Mouse (Mus musculus) neural tube, embryonic 10.5 days (tissue): ENCODE data around the gene Fry.

ENCODE experiments used
- DNase-seq: peaks from one replicate; pipeline ENCODE4 v3.0.0-alpha.2; 2017; ENCODE audit warnings: low spot score; ENCODE audit errors: extremely low spot score

The Fry gene

DNA sequence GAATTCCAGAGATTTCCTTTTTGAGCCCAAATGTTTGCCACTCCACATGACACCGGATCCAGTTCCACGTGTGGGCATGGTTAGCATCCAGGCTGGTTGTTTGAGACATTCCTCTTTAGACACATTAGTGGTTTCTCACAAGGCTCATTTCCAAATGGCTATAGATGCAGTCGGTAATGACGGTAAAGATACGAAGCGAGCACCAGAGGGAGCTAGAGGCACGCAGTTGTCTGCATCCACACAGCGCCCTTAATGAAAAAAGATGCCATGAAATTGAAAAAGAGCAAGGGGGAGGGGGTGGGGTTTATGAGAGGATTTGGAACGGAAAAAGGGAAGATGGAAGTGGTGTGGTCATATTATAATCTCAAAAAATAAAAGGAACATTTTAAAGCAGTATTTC is 50.3 kb downstream of the Fry start:
- peak; percentile 52 for DNase-seq

- no peak for DNase-seq
Observed at GRCm38 (mm10) chr5:150171562-150171961, 53.1 kb downstream of the Fry start.

DNA sequence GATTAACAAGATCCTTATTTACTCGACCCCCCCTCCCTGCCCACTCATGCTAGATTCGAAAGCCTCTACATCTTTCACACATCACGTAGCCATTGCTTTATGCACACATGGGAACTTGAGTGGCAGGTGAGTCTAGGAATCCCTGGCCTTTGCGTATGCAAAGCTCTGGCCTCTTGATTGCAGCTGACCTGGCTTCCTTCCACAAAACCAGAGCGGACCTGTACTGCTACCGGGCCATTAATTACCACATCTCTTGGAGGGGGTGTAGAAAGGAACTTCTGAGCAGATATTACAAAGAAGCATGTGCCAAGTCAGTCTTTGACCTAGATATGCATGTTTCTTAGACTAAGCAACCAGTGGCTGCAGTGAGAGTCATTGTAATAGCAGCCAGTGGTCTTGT is 55.4 kb downstream of the Fry start:
- no peak for DNase-seq

DNA sequence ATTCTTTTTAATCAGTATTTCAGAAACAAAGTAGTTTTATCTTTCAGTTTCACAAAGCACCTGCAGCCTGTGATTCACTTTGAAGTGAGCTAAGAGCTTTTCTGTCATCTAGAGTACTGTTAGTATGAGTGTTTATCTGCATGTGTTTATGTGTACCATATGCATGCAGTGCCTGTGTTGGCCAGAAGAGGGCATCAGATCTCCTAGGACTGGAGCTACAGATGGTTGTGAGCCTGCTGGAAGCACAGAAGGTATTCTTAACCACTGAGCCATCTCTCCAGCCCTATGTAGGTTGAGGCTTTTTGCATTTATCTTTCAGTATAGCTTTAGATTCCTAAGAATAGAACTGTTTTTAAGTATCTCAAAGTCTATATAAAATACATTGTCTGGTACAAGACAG is 56.5 kb downstream of the Fry start:
- no peak for DNase-seq

DNA sequence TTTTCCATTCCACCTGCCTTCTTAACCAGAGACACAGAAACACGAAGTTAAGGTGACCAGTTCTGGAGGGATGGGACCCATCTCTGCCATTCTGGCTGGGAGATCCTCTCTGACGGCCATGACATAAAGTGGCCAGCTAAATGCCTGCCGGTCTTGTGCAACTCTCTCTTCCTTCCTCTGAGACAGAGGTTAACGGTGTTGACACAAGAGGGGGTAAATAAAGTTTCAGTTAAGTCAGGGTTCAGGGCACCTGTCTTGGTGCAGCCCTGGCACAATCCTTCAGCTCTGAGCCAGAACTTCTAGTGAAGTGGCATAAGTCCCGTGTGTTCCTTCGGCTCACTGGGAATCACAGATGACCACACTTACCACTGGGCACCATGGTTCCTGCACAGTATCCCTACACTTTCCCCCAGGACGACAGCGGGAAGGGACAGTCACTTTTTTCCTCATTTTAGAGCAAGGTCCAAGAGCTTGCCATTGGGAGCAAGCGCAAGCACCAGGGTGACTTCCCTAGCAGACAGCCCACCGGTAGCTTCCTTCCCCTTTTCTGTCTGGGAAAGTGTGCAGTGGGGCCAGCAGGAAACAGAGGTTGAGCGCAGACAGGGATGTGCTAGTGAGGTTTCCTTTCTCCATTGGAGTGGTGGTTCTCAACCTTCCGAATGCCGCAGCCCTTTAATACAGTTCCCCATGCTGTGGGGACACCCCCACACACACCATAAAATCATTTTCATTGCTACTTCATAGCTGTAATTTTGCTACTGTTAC is 58.0 kb downstream of the Fry start:
- no peak for DNase-seq

GRCm38 (mm10) chr5:150177757-150178156 is 59.3 kb downstream of the Fry start:
- no peak for DNase-seq

DNA sequence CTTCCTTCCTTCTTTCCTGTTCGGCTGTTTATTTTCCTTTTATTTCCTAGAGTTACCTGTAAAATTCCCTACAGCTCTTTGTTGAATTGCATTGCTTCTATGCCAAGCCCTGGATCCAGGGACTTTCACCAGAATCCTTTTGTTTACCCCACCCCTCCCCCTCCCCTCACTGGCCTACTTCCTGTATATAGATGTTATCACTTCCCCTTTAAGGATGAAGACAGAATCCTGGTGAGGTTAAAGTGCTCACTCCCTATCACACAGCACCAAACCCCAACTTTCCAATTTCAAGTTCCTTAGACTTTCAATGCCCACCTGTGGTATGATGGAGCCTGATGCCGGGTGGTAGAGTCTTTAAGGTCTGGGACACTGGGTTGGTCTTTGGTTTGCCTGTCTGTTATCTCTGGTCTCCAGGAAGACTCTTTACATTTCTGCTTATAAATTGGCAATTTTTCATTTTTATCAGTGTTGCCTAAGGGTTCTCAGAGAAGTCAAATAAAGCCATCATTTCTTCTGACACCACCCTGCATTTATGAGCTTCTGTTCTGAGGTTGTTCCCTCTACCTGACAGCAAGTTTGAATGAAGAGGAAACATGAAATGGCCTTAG is 59.9 kb downstream of the Fry start:
- no peak for DNase-seq

DNA sequence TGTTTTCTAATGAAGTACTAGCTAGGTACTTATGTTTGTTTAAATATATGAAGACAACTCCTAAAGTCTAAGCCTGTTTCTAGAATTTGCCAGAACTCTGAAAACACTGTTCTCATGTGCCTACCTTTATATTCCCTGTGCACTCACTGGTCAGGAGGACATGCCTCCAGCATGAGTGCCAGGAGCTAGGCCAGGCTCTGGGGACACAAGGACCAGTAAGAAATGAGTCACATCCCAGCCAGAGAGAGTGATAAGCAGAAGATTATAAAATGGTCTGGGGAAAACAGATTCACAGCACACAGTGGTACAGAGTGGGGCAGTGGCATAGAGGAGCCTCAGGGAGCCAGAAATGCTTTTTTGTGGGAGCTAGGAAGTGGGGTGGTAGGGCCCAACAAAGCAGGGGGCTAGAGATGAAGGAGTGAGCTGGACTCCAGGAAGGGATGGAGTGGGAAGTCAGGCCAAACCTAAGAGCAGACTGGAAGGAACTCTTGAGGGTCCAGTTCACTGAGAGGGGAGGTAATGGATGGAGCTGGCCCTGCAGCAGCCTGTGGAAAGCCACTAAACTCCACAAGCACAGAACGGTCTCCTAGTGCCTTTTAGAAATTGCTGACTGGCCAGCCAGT is 62.7 kb downstream of the Fry start:
- no peak for DNase-seq

GRCm38 (mm10) chr5:150184959-150185358 is 66.5 kb downstream of the Fry start:
- no peak for DNase-seq

DNA sequence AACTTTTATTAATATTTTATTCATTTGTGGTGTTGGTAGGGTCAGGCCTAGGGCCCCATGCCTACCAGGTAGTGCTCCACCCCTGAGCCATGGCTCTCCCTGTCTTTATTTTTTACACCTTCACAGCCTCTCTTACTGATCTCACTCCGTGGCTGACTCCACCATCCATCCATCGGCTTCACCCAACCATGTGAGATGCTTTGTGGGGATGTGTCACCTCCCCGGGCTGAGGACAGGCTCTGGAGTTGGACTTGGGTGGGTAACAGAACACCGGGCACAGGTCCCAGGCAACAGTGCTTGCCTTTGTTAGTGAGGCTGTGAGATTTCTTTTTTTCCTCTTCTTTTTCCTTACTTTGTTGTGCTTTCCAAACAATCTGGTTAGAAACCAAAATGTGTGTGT is 67.7 kb downstream of the Fry start:
- DNase-seq, result no peak

DNA sequence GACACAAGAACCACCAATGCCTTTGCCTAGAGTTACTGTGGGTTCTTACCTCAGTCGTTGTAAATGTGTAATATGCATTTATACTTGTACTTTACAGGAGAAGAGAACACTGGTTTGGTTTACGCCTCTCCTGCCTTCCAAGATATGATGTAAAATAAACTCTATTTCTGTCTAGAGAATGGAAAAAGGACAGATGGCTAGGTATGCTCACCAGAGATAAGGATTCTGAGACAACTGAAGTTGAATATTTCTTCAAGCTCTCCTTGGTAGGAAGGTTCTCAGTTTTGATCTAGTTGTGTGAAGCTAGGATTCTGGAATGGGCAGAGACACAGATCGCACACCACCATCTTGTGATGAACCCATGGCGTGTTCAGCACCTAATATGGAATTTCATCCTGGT is 68.2 kb downstream of the Fry start:
- no peak for DNase-seq

GRCm38 (mm10) chr5:150188031-150188430 is 69.6 kb downstream of the Fry start:
- DNase-seq, result no peak

DNA sequence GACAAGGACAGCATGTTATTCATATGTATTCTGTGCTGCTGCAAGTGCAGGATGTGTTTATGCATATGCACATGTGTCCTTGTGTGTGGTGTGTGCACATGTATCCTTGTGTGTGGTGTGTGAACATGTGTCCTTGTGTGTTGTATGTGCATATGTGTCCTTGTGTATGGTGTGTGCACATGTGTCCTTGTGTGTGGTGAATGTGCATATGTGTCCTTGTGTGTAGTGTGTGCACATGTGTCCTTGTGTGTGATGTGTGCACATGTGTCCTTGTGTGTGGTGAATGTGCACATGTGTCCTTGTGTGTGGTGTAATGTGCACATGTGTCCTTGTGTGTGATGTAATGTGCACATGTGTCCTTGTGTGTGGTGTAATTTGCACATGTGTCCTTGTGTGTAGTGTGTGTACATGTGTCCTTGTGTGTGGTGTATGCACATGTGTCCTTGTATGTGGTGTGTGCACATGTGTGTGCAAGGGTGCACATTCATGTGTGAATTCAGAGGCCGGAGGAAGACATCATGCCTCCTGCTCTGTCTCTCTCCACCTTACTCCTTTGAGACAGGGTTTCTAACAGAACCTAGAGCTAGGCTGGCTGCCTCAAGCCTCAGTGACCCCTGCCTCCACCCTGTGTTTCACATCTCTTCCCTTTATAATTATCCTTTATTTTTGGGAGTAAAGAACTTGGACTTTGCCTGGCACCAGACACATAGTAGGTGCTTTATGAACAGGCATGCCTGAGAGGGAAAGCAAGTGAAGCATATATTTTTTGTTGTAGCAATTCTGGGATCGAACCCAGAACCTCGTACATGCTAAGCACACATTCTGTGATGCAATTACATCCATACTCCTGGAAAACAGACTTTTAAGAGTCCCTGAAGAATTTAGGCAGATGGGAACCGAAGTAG is 72.3 kb downstream of the Fry start:
- no peak for DNase-seq

GRCm38 (mm10) chr5:150195514-150196210 is 77.2 kb downstream of the Fry start:
- DNase-seq, result peak; percentile 53

DNA sequence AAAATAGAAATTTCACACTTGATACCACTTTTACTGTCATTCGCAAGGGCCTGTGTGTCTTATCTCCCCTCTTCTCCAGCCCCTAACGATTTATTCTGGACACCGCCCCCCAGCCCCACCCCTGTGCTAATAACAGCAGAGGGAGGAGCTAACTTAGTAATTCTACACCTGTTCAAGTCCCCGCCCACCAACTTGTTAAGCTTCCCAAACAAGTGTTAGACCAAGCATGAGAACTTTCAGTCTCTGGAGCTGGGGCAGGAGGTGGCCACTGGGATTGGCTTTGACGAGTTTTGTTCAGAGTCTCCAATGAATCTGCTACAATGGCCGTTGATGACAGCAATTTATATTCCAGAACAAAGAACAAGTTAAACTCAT is 77.8 kb downstream of the Fry start:
- peak; percentile 54 for DNase-seq

DNA sequence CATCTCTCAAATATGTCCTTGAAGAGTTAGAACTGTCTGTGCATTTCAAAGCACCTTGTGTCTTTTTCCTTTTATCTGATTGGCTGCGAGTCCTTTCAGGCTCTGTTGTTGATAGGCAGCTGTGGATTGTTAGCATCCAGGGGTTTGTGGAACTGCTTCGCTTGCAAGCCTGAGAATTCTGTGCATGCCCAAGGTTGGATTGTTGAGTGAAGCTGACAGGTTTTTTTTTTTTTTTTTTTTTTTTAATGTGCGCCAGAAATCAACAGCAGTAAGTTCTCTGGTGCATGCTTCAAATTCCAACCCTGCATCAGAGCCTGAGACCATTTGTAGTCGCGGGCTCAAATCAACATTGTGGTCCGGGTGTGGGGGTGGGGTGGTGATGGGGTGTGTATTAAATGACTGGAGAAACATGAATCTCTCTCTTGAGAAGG is 78.5 kb downstream of the Fry start:
- peak; percentile 17 for DNase-seq

DNA sequence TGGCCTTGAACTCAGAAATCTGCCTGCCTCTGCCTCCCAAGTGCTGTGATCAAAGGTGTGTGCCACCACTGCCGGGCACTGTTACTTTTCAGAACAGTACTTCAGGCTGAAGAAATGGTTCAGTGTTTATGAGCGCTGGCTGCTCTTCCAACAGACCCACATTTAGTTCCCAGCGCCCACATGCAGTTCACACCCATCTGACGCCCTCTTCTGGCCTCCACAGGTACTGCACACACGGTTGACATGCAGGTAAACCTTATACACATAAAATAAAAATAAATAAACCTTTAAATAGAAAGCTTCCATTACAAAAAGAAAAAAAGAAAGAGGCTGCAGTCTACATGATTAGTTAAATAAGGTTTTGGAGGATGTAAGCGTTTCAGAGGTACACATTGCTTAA is 88.3 kb downstream of the Fry start:
- DNase-seq, result no peak

GRCm38 (mm10) chr5:150207596-150207995 is 89.2 kb downstream of the Fry start:
- DNase-seq, result no peak

GRCm38 (mm10) chr5:150208009-150208408 is 89.6 kb downstream of the Fry start:
- no peak for DNase-seq

- DNase-seq, result no peak
Observed at GRCm38 (mm10) chr5:150214081-150214480, 95.6 kb downstream of the Fry start.

- no peak for DNase-seq
Observed at GRCm38 (mm10) chr5:150216066-150216465, 97.6 kb downstream of the Fry start.
